Mouse (Mus musculus) hindbrain, embryonic 16.5 days (tissue): ENCODE data around the gene Alg1. TPM values are rescaled to one million over a fixed set of nuclear protein-coding genes. Genes with fewer than 3 reads are reported as not detected.

Experiments
- ATAC-seq: fragments of 200-750 bp; cut with Nextera tagmentation; 2 replicates; pipeline ENCODE4 v1.8.0; 2017; ENCODE audit warnings: moderate TSS enrichment, moderate library complexity
- H3K27ac ChIP-seq: fragments of 300-500 bp; sonication (generic); 2 replicates; pipeline ENCODE4 v1.5.1; 2014; ENCODE audit warnings: low read depth, mild to moderate bottlenecking, control low read depth, low read length, moderate library complexity
- H3K27me3 ChIP-seq: fragments of 300-500 bp; sonication (generic); replicated peaks from 2 replicates; pipeline ENCODE4 v1.6.1; 2014; ENCODE audit warnings: low read length; ENCODE audit not compliant: control insufficient read depth, insufficient read depth
- H3K36me3 ChIP-seq: fragments of 300-500 bp; sonication (generic); 2 replicates; pipeline ENCODE4 v1.6.1; 2014; ENCODE audit warnings: mild to moderate bottlenecking, low read length, moderate library complexity, mixed read lengths; ENCODE audit not compliant: control insufficient read depth, insufficient read depth
- H3K4me1 ChIP-seq: fragments of 300-500 bp; sonication (generic); 2 replicates; pipeline ENCODE4 v1.6.1; 2014; ENCODE audit warnings: low read depth, low read length; ENCODE audit not compliant: control insufficient read depth, insufficient read depth
- H3K4me2 ChIP-seq: fragments of 300-500 bp; sonication (generic); 2 replicates; pipeline ENCODE4 v1.6.1; 2014; ENCODE audit warnings: mild to moderate bottlenecking, low read length, control low read depth, moderate library complexity
- H3K4me3 ChIP-seq: fragments of 300-500 bp; sonication (generic); 2 replicates; pipeline ENCODE4 v1.5.1; 2014; ENCODE audit warnings: mild to moderate bottlenecking, low read length, control low read depth, moderate library complexity
- H3K9ac ChIP-seq: fragments of 300-500 bp; sonication (generic); 2 replicates; pipeline ENCODE4 v1.6.1; 2014; ENCODE audit warnings: low read depth, mild to moderate bottlenecking, control low read depth, low read length, moderate library complexity
- H3K9me3 ChIP-seq: fragments of 300-500 bp; sonication (generic); 2 replicates; pipeline ENCODE4 v1.6.1; 2014; ENCODE audit warnings: mild to moderate bottlenecking, low read length, moderate library complexity; ENCODE audit not compliant: control insufficient read depth
- WGBS: fragments of 180-500 bp; shearing (Covaris S2); extraction: QIAGEN DNeasy Blood & Tissue Kit; methylation state at CpG from one replicate; pipeline ENCODE4 v1.1.7; 2014; 5-methylcytosine and 5-hydroxymethylcytosine counted together
- polyA plus RNA-seq: library from polyadenylated mRNA; unstranded; fragments of >200 nt; fragmentation: Nextera tagmentation; extraction: Ambion mirVana; gene quantifications from 2 replicates; pipeline ENCODE4 v1.2.1, GENCODE M21; 2015

Alg1 gene
- polyA plus RNA-seq, 1 experiment from 2014 or later, result 45.9 TPM

GRCm38 (mm10) chr16:5254346-5255025 lies 21.1 kb downstream of the Alg1 start:
- no peaks in the 10 kb centered on the region for H3K9me3 ChIP-seq
- no peaks in the 10 kb centered on the region for H3K36me3 ChIP-seq
- 5% methylated on average over 15 of the region's 15 CpGs for WGBS
- peak overlapping the region; percentile 61 for H3K4me3 ChIP-seq
- ATAC-seq, result peak; percentile 28
- peak overlapping the region; percentile 85 for H3K4me2 ChIP-seq
- no peak overlapping the region for H3K9ac ChIP-seq
- no peak overlapping the region; the same call in 1 of the 2 replicates for H3K27ac ChIP-seq
- no peaks in the 10 kb centered on the region for H3K27me3 ChIP-seq
- H3K4me1 ChIP-seq, result no peaks in the 10 kb centered on the region; the same call in none of the 2 replicates

GRCm38 (mm10) chr16:5255081-5255740 lies 21.8 kb downstream of the Alg1 start:
- H3K4me1 ChIP-seq, result no peaks in the 10 kb centered on the region; the same call in none of the 2 replicates
- H3K4me3 ChIP-seq, result peak overlapping the region; percentile 61
- H3K27ac ChIP-seq, result peak overlapping the region; percentile 30; the same call in 1 of the 2 replicates
- no peaks in the 10 kb centered on the region for H3K27me3 ChIP-seq
- 0 out of 2 replicates have a peak, but pooled peaks have one; percentile 4 for ATAC-seq
- H3K36me3 ChIP-seq, result no peaks in the 10 kb centered on the region
- peak overlapping the region; percentile 68 for H3K9ac ChIP-seq
- 2% methylated on average over 27 of the region's 27 CpGs for WGBS
- no peaks in the 10 kb centered on the region for H3K9me3 ChIP-seq
- H3K4me2 ChIP-seq, result peak overlapping the region; percentile 85

GRCm38 (mm10) chr16:5255779-5256496 lies 22.5 kb downstream of the Alg1 start, which contains the start of gene Eef2kmt:
Gene Eef2kmt, minus strand, starts transcription at chr16:5255983.
- Histone ChIP-seq H3K36me3 (no peaks in the 10 kb centered on the region), H3K4me1 (no peaks in the 10 kb centered on the region; the same call in none of the 2 replicates), H3K4me3 (peak within 1 kb of the TSS; percentile 61), H3K9me3 (no peaks in the 10 kb centered on the region), H3K27ac (peak within 1 kb of the TSS; percentile 30; the same call in 1 of the 2 replicates), H3K4me2 (peak within 1 kb of the TSS; percentile 85), H3K27me3 (no peaks in the 10 kb centered on the region), H3K9ac (peak within 1 kb of the TSS; percentile 68)
- ATAC-seq, result peak; percentile 97
- WGBS, result 1% methylated on average over 57 of the region's 57 CpGs

DNA sequence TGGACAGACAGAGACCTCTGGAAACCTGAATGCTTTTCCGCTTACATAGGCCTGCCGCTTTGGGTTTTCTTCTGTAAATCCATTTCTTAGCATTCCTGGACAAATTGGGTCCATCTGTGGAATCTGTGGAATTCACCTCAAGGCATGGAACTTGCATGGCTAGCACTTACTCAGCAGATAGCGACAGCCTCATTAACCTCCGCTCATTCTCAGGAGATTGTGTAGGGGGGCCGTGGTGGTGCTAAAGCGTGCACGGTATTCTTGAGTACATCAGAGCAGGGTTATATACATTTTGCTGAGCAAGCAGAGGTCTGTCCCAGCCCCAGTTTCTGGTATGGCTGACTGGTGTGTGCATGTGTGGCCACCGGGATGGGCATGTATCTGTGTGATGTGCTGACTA lies 29.7 kb downstream of the Alg1 start:
- H3K27ac ChIP-seq, result no peak overlapping the region
- WGBS, result 73% methylated on average over 8 of the region's 8 CpGs
- H3K4me2 ChIP-seq, result no peak overlapping the region
- H3K4me1 ChIP-seq, result no peaks in the 10 kb centered on the region
- no peaks in the 10 kb centered on the region for H3K27me3 ChIP-seq
- no peak for ATAC-seq
- H3K36me3 ChIP-seq, result no peaks in the 10 kb centered on the region
- H3K9me3 ChIP-seq, result no peaks in the 10 kb centered on the region; the same call in 1 of the 2 replicates
- no peak overlapping the region for H3K9ac ChIP-seq
- no peak overlapping the region for H3K4me3 ChIP-seq

DNA sequence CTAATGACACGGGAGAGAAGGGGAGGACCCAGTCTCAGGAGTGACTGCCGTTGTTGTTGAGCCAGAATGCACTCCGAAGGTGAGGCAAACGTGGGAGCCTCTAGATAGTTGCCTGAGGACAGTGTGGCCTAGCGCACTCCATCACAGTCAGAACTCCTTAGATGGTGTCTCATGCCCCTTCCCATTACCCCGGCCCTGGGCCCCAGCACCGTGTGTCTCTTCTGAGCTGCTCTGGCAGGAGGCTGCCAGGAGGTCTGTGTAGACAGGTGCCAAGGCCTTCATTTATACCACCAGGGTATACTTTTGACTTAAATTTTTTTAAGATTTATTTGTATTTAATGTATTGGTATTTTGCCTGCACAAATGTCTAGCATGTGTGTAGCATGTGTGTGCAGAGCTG lies 30.5 kb downstream of the Alg1 start:
- H3K9ac ChIP-seq, result no peak overlapping the region
- H3K27me3 ChIP-seq, result no peaks in the 10 kb centered on the region
- no peaks in the 10 kb centered on the region for H3K4me1 ChIP-seq
- no peak for ATAC-seq
- no peak overlapping the region for H3K27ac ChIP-seq
- H3K4me2 ChIP-seq, result no peak overlapping the region
- no peaks in the 10 kb centered on the region; the same call in 1 of the 2 replicates for H3K9me3 ChIP-seq
- WGBS, result 86% methylated on average over 7 of the region's 7 CpGs
- H3K4me3 ChIP-seq, result no peak overlapping the region
- H3K36me3 ChIP-seq, result no peaks in the 10 kb centered on the region

- no peak overlapping the region for H3K4me2 ChIP-seq
- H3K27me3 ChIP-seq, result no peaks in the 10 kb centered on the region
- H3K4me3 ChIP-seq, result no peak overlapping the region
- 95% methylated on average over 4 of the region's 4 CpGs for WGBS
- ATAC-seq, result no peak
- H3K9me3 ChIP-seq, result no peaks in the 10 kb centered on the region
- no peak overlapping the region for H3K9ac ChIP-seq
- H3K4me1 ChIP-seq, result no peaks in the 10 kb centered on the region
- no peak overlapping the region for H3K27ac ChIP-seq
- H3K36me3 ChIP-seq, result no peaks in the 10 kb centered on the region
Measured at GRCm38 (mm10) chr16:5271411-5272035, 38.1 kb downstream of the Alg1 start.

GRCm38 (mm10) chr16:5272371-5272770 lies 39.0 kb downstream of the Alg1 start:
- WGBS, result 76% methylated on average over 3 of the region's 3 CpGs
- Histone ChIP-seq H3K9ac (no peak overlapping the region), H3K4me3 (no peak overlapping the region), H3K4me1 (no peaks in the 10 kb centered on the region), H3K27me3 (no peaks in the 10 kb centered on the region), H3K36me3 (no peaks in the 10 kb centered on the region), H3K4me2 (no peak overlapping the region), H3K9me3 (no peaks in the 10 kb centered on the region), H3K27ac (no peak overlapping the region)
- no peak for ATAC-seq

DNA sequence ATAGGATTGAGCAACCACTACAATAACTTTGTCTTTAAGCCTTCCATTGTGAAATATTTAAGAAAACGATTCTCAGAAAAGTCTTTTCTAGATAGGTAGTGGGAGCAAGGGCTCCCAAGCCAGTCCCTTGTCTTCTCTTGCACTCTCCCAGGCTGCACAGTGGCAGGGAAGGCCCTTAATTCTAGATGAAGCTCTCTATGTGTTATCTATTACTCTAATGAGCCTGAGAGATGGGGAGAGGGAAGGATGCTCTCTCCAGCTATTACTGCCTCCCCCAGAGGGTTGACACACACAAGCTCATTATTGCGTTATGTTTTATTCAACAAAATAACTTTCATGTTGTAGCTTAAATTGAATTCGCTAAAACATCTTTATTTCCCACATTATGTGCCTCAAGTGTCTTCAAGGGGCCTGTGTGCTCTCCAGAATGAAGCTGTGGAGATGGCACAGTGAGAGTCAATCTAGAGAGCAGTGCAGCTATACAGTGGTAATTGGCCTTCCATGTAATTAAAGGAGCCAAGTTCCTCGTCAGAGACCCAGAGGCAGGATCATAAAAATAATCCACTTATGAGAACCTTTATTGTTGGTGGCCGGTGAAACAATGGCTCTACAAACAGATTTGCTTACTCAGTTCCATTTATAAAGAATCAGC lies 46.3 kb downstream of the Alg1 start:
- WGBS, result 71% methylated on average over 5 of the region's 5 CpGs
- H3K4me2 ChIP-seq, result no peak overlapping the region
- H3K27ac ChIP-seq, result no peak overlapping the region
- H3K36me3 ChIP-seq, result no peaks in the 10 kb centered on the region
- H3K27me3 ChIP-seq, result no peaks in the 10 kb centered on the region
- ATAC-seq, result peak; percentile 78
- no peaks in the 10 kb centered on the region for H3K4me1 ChIP-seq
- H3K9ac ChIP-seq, result no peak overlapping the region
- H3K9me3 ChIP-seq, result no peaks in the 10 kb centered on the region
- no peak overlapping the region for H3K4me3 ChIP-seq
